Mouse (Mus musculus) liver (tissue): Measurements from ENCODE around the gene Nfil3.

Source experiments
- DNase-seq: peaks from one replicate; pipeline ENCODE4 v3.0.0-alpha.2; 2020; ENCODE audit warnings: mixed read lengths

Gene Nfil3

DNA sequence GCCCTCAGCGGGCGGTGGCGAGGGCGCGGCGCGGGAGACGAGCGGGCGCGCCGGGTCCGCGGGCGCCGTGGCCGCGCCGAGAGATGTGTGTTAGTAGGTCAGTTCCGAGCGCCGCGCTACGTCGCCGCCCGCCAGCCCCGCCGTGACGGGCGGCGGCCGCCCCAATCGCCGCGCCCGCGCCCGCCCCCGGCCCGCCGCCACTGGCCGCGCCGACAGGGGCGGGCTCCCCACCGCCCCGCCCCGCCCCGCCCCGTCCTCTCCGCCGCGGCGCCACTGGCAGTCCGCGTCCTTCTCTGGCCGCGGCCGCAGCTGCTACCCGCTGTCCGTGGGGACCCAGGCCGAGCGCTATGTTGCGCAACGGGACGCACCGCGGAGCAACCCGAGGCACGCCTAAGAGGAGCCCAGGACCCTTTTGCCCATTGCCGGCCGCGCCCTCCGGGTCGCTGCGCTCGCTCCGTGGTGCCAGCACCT lies at the start of gene Nfil3:
TSS of gene Nfil3 (minus strand) at position 123 of the 471 bp plus-strand sequence.
- peak; percentile 76 for DNase-seq

DNA sequence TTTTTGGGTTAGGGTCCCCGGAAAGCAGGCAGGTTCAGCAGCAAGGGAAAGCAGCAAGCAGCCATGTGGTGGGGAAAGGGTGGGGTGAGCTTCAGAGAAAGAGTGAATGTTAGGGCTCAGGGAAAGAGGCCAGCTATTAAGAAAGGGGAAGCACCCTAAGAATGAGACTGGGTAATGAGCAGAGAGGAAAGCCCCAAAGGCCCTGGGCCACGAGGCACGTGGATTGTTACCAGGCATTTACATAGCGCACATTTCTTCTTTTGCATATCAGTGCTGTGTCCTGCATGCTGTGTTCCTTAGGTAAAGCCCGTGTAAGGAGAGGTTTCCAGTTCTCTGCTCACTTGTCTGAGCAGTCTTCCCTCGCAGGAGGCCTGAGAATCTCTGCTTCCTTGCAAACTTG lies 43.4 kb upstream of the Nfil3 start:
- DNase-seq, result no peak

DNA sequence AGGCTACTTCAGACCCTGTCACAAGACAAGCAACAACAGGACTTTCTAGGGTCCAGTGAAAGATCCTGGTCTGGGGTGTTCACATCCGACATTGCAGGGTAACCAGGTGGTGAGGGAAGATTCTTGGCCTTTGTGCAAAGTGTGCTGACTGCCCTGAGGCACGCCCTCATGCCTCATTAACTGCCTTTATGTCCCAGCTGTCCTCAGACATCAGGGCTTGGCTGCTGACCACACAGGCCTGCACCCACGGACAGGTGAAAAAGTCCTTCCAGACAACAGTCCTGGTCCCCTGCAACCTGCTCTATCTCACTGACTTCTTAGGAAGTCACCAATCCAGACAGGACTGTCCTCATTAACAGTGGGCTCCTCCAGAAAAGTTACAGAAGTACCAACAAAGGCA lies 39.4 kb upstream of the Nfil3 start:
- DNase-seq, result no peak

DNA sequence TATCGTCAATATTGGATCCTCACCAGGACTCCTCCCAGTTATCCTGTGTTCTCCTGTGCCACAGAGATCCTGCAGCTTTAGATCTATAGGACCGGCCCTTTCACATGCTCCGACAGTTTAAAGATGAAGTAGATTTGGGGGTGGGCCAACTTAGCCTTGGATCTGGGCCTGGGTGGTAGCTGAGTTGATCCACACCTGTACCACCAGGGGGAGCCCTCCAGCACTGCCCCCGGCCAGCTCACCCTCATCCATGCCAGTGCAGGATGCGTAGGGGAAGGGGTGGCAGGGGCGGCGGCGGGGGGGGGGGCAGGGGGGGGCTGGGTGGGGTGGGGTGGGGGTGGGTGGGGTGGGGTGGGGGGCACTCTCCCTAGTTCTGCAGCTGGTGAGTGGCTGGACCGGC lies 38.7 kb upstream of the Nfil3 start:
- peak; percentile 16 for DNase-seq

DNA sequence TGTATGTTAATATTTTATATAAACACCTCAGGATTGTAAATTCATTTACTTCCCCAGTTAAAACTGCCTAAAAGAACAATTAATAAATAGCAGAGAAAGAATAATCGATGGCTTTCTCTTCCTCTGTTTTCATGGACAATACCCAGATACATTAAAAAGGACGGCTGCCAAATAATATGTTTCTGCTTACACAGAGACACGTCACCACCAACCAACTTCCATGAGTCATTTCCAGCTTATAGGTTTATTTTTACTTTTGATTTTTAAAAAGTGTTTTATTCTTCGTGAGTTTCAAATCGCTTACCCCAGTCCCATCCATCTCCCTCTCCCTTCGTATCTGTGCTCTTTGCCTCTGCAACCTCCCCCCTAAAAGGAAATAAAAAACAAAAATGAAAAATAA lies 38.1 kb upstream of the Nfil3 start:
- no peak for DNase-seq

DNA sequence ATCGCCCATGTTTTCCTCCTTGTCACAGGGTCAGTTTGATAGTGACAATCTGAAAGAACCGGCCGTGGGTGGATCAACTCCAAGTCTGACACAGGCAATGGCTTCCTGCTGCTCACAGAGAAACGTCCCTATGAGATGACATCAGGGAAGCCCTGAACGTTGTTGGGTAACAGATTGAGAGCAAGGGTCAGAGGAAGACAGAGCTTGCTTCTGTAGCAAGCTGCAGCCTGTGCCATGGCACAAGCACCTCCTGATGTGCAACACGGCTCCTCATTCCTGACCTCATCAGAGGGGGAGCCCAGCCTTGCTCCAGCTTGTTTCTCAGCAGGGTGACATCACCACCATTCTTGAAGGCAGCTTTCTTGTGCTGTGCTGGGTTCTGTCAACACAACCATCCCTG lies 37.1 kb upstream of the Nfil3 start:
- DNase-seq, result no peak

DNA sequence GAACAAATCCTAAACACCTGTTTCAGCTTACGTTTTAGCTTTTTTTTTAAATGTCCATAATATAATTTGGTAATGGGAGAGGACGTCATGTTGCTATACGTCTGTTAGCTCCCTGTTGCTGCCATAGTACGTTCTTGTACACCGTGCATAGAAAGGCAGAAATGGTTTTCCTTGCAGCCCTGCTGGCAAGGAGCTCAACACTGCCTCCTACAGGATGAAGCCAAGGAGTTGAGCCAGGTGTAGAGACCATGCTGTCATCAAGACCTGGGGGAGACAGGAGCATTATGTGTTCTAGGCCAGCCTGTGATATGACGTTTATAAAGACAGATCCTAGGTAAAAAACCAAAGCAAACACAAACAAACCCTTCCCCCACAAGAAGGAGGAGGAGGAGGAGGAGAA lies 36.2 kb upstream of the Nfil3 start:
- DNase-seq, result no peak

DNA sequence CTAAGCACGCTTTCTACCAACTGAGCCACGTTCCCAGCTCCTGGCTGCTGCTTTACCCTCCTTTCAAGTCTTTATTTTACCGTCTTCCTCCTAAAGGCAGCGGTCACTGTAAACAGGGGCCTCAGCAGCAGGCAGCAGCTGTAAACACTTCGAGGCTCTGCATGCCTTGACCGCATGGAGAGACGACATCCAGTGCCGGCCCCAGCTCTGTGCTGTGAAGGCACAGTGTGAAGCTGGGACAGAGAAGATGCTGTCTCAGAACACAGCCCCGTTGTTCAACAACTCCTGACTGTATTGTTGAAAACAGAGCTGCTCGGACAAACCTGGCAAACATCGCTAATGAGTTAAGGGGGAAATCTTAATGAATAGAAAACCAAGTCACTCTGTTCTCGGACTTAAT lies 30.6 kb upstream of the Nfil3 start:
- no peak for DNase-seq

DNA sequence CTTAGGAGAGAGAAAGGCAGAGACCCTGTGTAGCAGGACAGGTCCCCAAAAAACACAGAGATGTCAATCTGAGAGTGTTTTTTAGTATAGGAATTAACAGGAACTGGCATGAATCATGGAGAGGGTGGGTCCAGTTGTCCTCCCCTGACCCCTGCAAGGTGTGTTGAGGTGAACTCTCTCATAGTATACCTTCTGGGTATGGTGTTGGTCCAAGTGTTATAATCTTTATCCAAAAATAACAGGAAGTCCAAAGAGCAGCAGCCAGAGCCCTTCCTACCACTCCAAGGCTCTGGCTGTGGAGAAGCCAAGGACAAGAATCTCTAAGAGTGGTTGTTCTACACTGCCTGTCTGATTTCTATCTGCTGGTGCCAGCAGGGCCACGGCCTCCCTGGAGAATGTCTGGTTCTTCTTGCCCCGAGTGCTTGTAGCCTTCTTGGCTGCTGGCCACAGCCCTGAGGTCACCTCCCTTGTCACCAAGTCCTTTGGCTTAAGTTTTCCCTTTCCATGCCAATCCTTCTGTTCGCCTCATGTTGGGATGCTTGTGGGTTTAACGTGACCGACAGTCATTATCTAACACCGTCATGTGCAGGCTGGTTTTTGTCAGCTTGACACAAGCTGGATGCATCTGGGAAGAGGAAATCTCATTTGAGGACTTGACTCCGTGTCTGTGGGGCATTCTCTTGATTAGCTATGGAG lies 27.8 kb upstream of the Nfil3 start:
- DNase-seq, result no peak

DNA sequence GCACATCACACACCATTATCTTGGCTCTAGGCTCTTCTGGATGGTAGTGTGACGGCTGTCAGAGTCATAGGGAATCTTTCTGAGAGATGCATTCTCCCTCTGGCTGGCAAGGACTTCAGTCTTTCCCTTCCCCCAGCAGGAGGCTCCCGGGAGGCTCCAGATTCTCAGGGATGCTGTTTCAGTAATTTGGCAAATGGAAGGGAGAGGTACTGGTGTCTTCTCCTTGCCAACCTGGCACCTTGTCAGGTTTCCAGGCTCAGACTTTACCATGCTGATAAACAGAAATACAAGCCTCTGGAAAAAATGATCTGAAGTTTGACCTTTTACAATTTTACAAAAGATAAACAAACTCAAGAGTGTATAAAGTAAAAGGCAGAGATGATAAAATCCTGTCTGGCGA lies 26.9 kb upstream of the Nfil3 start:
- DNase-seq, result no peak

DNA sequence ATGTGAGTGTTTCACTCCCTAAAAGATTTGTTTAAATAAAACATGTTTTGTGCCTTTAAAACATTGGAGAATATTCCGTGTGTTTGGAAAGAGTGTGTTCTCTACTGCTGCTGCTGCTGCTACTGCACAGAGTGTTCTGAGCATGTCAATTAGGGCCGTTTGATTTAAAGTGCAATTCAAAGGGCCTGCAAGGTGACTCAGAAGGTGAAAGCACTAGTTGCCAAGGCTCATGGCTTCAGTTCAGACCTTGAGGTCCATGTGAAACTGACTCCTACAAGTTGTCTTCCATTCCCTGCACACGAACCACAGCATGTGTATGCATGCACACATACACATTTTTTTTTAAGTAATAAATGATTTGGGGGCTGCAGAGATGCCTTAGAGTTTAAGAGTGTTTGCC lies 22.4 kb upstream of the Nfil3 start:
- no peak for DNase-seq

DNA sequence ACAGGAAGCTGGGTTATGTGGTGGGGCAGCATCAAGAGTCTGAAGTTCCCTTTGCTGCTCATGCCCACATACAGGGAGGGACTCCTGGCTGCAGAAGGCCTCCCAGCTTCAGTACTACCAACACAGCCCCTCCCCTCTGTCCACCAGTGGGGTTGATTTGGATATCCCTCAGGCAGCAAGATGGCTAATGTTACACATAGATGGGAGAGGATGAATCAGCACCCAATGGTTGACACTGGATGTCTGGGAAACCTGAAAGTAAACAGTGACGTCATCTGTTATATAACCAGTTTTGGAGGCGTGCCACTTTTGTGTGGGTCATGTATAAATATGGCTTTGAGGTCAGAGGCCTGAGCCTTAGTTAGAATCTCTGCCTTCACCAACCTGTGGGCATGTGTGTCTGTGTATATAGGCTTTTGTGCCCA lies 20.6 kb upstream of the Nfil3 start:
- no peak for DNase-seq

DNA sequence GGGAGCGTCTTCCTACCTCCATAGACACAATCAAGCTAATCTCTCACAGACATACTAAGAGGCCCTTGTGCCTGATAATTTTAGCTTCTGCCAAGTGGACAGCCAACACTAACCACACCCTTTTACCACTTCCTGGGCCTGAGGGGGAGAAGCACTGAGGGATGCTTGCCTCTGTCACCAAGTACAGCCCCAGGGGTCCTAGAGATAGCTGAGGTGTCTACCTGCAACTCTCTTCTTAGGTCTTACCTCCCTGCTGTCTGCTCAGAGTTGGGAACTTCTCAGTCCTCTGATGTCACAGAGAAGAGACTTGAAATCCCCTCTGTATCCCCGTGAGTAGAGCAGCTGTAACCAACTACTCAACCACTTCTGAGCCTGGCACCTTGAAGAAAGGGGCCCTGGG lies 19.6 kb upstream of the Nfil3 start:
- DNase-seq, result no peak

DNA sequence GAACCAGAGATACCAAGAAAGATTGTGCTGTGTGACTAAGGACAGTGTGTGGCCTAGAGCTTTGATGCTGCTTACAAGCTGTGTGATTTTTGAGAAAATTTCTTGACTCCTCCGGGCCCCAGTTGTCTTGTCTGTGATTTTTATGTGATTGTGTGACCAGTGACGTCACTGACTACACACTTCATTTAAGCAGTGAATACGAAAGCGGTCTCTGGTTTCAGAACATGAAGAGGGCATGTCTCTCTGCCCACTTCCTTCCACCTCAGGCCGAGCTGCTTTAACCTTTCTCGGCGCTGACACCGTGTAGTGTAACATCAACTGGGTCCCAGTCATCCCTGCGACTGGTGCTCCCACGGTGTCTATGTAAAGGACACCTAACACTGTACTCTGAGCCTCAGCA lies 17.7 kb upstream of the Nfil3 start:
- no peak for DNase-seq

DNA sequence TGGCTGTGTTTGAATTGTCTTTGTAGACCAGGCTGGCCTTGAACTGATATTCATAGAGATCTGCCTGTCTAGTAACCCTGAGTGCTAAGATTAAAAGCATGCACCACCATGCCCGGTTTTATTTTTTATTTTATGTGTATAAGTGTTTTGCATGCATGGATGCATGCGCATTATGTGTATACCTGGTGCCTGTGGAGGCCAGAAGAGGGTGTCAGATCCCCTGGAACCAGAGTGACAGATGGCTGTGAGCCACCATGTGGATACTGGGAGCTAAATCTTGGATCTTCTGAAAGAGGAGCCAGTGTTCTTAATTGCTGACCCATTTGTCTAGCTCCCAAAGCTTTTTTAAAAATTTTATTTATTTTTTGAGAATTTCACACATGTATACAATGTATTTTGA lies 16.9 kb upstream of the Nfil3 start:
- DNase-seq, result no peak

DNA sequence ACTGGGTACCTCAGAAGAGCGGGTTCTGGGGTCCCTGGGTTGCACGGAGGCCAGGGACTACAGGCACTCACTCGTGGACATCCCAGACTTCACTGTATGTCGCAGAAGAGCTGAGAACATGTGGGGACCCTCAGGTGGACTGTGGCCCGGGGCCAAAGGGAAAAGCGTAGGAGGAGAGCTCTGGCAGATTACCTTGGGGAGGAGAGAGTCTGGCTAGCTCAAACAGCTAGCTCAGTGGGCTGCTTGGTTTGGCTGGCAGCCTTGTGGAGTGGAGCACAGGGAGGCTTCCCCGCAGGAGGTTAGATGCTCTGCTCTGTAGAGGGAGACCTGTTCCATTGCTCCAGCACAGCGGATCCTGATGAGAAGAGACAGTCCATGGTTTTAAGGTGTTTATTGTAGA lies 15.3 kb upstream of the Nfil3 start:
- DNase-seq, result no peak

DNA sequence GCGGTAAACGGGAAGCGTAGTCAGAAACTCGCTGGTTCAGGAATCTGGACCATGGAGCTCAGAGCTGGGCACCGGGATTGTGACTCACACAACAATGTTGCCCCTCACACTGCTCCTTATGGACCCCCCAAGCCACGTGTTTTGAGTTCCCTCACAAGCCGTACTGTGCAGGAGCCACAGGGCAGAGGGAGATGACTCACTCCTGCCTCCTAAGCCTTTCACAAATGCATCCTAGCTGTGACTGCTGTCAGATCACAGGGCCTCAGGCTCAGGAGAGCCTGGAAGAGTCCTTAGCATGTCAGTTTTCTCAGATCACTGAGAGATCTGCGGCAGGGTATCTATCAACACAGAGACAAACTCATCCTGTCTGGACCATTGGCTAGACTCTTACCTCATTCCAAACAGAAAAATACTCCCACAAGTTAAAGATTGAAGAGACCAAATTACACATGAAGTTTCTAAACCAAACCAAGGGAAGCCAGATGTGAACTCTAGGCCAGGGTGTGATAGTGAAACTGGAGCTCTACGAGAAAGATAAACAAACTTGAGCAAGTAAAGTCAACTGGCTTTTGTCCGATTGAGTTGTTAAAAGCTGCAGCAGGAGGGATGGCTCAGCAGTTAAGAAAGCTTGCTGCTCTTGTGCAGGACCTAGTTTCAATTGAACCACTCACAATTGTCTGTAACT lies 13.5 kb upstream of the Nfil3 start:
- no peak for DNase-seq

DNA sequence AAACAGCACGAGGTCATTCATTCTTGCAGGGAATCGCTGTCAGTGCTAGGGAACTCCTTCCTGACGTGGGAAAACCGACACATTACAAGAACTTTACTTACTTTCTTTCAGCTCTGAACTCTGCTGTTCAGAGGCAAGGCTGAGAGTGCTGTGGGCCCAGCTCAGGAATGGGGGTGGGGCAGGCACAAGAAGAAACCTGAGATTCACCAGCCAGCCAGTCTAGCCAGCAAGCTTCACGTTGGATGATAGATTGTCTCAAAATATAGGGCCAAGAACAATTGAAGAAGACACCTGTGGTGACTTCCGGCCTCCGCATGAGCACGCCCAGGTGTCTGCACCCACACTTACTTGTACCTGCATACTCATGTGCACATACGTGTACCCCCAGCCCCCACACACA lies 9.3 kb upstream of the Nfil3 start:
- no peak for DNase-seq

DNA sequence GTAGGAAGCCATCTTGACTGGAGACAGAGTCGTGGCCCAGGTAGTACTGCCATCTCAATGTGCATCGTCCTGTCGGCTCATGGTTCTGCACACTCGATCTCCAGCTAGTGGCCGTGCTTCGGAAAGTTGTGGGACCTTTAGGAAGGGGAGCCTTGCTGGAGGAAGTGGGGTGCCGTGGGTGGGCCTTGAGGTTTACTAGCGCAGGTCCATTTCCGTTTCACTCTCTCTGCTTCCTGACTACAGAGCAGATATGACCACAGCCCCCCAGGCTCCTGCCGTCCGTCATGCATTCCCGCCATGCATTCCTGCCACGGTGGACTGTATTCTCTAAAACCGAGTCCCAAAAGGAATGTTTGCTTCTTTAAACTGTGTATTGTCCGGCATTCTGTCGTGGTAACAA lies 8.1 kb upstream of the Nfil3 start:
- no peak for DNase-seq

DNA sequence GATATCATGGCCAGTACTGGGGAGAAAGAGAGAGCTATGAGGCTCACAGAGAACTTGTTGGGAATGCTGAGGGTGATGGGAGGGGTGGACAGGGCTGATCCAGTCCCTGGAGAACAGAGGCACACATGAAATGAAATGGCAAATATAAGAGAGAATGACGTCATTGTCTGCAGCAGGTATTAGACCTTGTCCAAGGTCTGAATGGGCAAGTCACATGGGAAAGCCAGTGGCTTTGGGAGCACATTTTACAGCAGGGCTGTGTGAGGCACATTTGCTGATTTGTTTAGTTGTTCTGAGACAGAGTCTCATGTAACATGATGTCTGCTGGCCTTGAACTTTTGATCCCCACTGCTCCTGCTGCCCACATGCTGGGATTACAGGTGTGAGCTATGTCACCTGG lies 7.0 kb upstream of the Nfil3 start:
- no peak for DNase-seq

DNA sequence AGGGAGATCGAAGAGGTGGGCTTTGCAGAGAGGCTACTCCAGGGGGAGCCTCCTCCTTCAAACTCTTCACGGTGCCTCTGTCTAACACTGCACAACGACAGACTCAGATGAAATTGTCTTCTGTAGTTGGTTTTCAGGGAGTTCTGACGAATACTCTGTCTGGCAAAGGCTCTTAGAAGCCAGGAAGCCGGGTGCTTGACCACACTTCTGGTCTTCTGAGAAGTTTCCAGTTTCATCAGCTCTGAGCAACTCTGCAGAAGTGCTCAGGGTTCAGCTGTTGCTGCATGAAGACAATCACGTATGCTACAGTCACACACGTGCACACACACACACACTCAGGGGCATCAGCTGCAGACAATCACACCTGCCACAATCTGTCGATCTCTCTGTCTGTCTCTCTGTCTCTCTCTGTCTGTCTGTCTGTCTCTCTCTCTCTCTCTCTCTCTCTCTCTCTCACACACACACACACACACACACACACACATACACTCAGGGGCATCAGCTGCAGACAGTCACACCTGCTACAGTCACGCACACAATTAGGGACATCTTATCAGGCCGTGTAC lies 5.4 kb upstream of the Nfil3 start:
- no peak for DNase-seq

DNA sequence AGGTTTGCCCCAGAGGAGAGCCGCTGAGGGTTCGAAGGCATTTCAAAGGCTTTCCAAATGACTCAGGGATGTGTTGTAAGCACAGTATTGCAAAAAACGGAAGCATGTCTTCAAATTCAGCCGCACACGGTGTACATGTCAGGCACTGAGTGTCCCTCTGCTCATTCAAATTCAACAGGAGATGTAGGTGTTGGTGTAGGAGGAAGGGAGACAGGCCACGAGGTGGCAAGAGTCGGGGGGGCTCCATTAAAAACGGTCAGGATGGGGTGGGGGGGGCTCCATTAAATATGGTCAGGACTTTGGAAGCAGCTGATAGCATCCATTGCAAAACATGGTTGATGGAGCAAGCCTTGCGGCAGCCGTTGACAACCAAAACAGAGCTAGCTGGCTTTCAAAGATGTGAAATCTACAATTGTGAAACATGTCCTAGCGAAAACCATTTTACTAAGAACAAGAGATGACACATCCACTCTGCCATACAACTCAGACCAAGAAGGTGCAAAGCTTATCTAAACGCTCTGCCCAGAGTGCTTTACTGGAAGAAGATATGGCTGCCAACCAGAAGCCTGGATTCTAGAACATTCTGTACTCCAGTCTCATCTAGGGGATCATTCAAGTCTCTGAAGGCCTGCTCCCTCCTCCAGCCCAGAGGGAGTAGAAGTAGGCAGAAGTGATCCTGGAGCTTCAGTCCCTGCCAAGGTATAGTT lies 4.8 kb upstream of the Nfil3 start:
- DNase-seq, result no peak

DNA sequence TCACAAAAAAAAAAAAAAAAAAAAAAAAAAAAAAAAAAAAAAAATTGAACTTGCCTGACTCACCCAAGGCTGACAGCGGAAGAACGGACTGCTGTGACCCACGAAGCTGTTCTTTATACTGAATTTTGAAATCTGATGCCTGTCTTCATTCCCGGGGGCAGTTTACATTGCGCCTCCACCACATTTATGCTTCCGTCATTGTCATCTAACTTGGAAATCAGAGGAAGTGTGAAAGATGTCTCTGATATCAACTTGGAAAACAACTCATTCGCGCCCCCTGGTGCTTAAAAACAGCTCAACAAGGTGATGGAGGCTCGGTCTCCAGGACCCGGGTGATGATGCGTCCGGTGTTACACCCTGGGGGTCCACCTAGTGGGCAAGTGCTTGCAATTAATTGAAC lies 1.8 kb upstream of the Nfil3 start:
- peak; percentile 80 for DNase-seq
